Comparison of ENCODE assay signal across 36 mouse cellular contexts in the genomic region with DNA sequence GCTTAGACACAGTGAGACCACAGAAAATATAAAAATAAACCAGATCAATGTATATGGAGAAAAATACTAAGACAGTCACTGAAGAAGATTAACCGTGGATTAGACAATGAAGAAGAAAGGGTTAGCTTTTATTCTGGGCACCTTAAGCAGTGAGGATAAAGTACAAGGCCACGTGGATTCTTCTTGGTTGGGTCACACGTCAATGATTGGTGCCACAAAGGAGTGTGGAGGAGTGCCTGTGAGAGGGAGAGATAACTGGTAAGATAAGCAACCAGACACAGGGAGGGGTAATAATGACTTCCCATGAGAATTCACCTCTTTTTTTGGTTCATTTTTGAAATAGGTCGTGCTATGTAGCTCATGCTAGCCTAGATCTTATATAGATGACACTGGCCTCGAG. TPM values are rescaled to one million over a fixed set of nuclear protein-coding genes. Genes with fewer than 3 reads are reported as not detected.
"Had no signal": no experiment of that assay in that cellular context is flagged by ENCODE, and none has a peak within 500 bp of the region (broad histone marks: within the 10 kb centered on the region; RNA-seq: fewer than 3 reads in every experiment).

No protein-coding gene starts in this region.

- H3K36me3 ChIP-seq: embryonic facial prominence, embryonic 10.5 days; embryonic facial prominence, embryonic 12.5 days; embryonic facial prominence, embryonic 13.5 days; embryonic facial prominence, embryonic 15.5 days; forebrain, embryonic 10.5 days; forebrain, embryonic 12.5 days; forebrain, embryonic 15.5 days had no signal

- H3K27ac ChIP-seq: embryonic facial prominence, embryonic 10.5 days; embryonic facial prominence, embryonic 12.5 days; embryonic facial prominence, embryonic 13.5 days; embryonic facial prominence, embryonic 15.5 days; forebrain, embryonic 10.5 days; forebrain, embryonic 12.5 days; forebrain, embryonic 13.5 days; forebrain, embryonic 15.5 days; gastrocnemius, adult 2 months had no signal

- DNase-seq: cerebellum, adult 2 months; cerebellum, adult 8-10 months; cerebellum, adult 9-10 months; cerebellum, adult 9-11 months; cerebellum, postnatal 10 days; cerebellum, postnatal 14 days; cerebellum, postnatal 25 days; cerebellum, postnatal 36 days; embryo, embryonic 11 days; forebrain, postnatal 0 days; gastrocnemius, adult 2 months; gastrocnemius, postnatal 10 days; gastrocnemius, postnatal 14 days; gastrocnemius, postnatal 25 days; gastrocnemius, postnatal 36 days; heart, adult 11 months; heart, adult 18-20 months had no signal

- H3K4me2 ChIP-seq: embryonic facial prominence, embryonic 12.5 days; embryonic facial prominence, embryonic 13.5 days; embryonic facial prominence, embryonic 15.5 days; forebrain, embryonic 12.5 days; forebrain, embryonic 13.5 days; forebrain, embryonic 15.5 days had no signal

- H3K9me3 ChIP-seq: embryonic facial prominence, embryonic 10.5 days; embryonic facial prominence, embryonic 12.5 days; embryonic facial prominence, embryonic 13.5 days; embryonic facial prominence, embryonic 15.5 days; forebrain, embryonic 10.5 days; forebrain, embryonic 12.5 days; forebrain, embryonic 13.5 days; forebrain, embryonic 15.5 days had no signal

- H3K4me1 ChIP-seq: embryonic facial prominence, embryonic 12.5 days; embryonic facial prominence, embryonic 13.5 days; embryonic facial prominence, embryonic 15.5 days; forebrain, embryonic 12.5 days; forebrain, embryonic 13.5 days had no signal

- H3K27me3 ChIP-seq: embryonic facial prominence, embryonic 13.5 days; forebrain, embryonic 12.5 days; forebrain, embryonic 13.5 days; forebrain, embryonic 15.5 days had no signal

- H3K4me3 ChIP-seq: embryonic facial prominence, embryonic 10.5 days; embryonic facial prominence, embryonic 12.5 days; embryonic facial prominence, embryonic 13.5 days; embryonic facial prominence, embryonic 15.5 days; erythroblast, embryonic 14.5 days; forebrain, embryonic 10.5 days; forebrain, embryonic 12.5 days; forebrain, embryonic 13.5 days; forebrain, embryonic 15.5 days; gastrocnemius, adult 2 months had no signal

- H3K9ac ChIP-seq: embryonic facial prominence, embryonic 12.5 days; embryonic facial prominence, embryonic 13.5 days; embryonic facial prominence, embryonic 15.5 days; forebrain, embryonic 12.5 days; forebrain, embryonic 13.5 days; forebrain, embryonic 15.5 days; forebrain, postnatal 0 days had no signal

- ATAC-seq: forebrain, embryonic 13.5 days; forebrain, embryonic 14.5 days; forebrain, embryonic 15.5 days; forebrain, embryonic 16.5 days; forebrain, postnatal 0 days had no signal

RNA-seq across cellular contexts. Expression of a gene that starts 3.1 kb away (rescaled TPM):
- total RNA-seq: common myeloid progenitor, adult 5-6 weeks; gastrocnemius, postnatal 10 days; gastrocnemius, postnatal 14 days; gastrocnemius, postnatal 4 days; granulocyte monocyte progenitor cell, adult 5-6 weeks had no signal
- polyA plus RNA-seq: erythroblast, embryonic 14.5 days; forebrain, embryonic 11.5 days; forebrain, embryonic 12.5 days; forebrain, embryonic 15.5 days had no signal

RNA-seq across cellular contexts. Expression of a gene that starts 15.0 kb away (rescaled TPM):
- total RNA-seq: common myeloid progenitor, adult 5-6 weeks; forebrain, postnatal 0 days; gastrocnemius, adult 2 months; gastrocnemius, postnatal 10 days; gastrocnemius, postnatal 14 days; gastrocnemius, postnatal 25 days; gastrocnemius, postnatal 36 days; gastrocnemius, postnatal 4 days; granulocyte monocyte progenitor cell, adult 5-6 weeks had no signal
- polyA plus RNA-seq: embryonic facial prominence, embryonic 10.5 days; embryonic facial prominence, embryonic 11.5 days; embryonic facial prominence, embryonic 12.5 days; erythroblast, embryonic 14.5 days; forebrain, embryonic 10.5 days; forebrain, embryonic 12.5 days; forebrain, embryonic 13.5 days; forebrain, embryonic 14.5 days; forebrain, embryonic 15.5 days; forebrain, embryonic 16.5 days; forebrain, postnatal 0 days; gonadal fat pad, adult 2 months had no signal

RNA-seq across cellular contexts. Expression of a gene that starts 35.4 kb away (rescaled TPM):
- total RNA-seq: common myeloid progenitor, adult 5-6 weeks; granulocyte monocyte progenitor cell, adult 5-6 weeks had no signal
- polyA plus RNA-seq: erythroblast, embryonic 14.5 days had no signal

RNA-seq across cellular contexts. Expression of a gene that starts 47.8 kb away (rescaled TPM):
- total RNA-seq: common myeloid progenitor, adult 5-6 weeks; gastrocnemius, adult 18-20 months; gastrocnemius, adult 2 months; gastrocnemius, adult 8-10 months; gastrocnemius, postnatal 14 days; gastrocnemius, postnatal 25 days; gastrocnemius, postnatal 36 days; granulocyte monocyte progenitor cell, adult 5-6 weeks had no signal
- polyA plus RNA-seq: erythroblast, embryonic 14.5 days; forebrain, embryonic 16.5 days had no signal
